Mouse (Mus musculus) 3134 (cell line): ENCODE measurements around the gene Bbox1.

Experiments
- DNase-seq: peaks from one replicate; pipeline ENCODE4 v3.0.0-alpha.2; 2011; ENCODE audit warnings: low spot score; ENCODE audit not compliant: insufficient read length; ENCODE audit errors: extremely low read depth

Bbox1 gene

GRCm38 (mm10) chr2:110314509-110315155 is at the start of gene Bbox1:
Gene Bbox1 (minus strand): TSS chr2:110314560.
- DNase-seq: no peak

GRCm38 (mm10) chr2:110363855-110364254 is 49.5 kb upstream of the Bbox1 start:
- DNase-seq: no peak

DNA sequence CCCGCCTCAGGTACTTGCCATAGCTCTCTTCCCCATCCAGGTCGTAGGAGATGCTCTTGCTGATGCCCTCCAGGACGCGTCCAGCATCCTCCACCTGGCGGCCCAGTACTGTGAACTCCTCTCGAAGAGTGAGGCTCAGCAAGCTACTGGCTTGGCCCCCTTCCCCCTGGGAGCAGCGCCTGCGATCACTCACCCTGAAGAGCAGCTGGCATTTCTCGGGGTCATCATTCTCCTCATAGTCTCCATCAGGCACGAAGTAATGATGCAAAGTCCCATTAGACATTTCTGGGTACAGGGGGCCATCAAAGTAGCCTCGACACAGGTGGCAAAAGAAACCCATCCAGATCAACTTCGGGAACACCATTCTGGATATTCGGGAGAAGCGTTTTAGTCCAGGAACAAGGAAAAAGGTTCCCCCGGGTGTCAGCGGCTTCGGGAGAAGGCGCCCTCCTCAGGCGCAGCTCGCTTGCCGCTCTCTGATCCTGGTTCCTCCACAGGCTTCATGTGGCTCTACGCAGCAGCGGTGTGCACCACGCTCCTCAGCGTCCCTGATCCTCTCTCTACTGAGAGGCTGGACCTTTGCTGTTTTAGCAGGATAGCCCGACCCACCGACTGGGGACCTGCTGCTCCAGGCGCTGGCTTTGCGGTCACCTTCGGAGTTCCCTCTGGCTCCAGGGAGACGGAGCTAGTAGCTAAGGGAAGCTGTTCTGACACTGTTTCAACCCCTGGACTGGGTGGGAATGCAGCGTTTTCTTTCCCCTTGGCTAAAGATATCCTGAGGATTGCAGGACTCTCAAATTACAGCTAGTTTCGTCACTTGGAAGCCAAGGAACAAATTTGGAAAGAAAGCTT is 48.3 kb upstream of the Bbox1 start, which contains the start of gene Fibin:
Fibin (minus strand) TSS at position 752 of the 852 bp plus-strand sequence.
- no peak for DNase-seq

DNA sequence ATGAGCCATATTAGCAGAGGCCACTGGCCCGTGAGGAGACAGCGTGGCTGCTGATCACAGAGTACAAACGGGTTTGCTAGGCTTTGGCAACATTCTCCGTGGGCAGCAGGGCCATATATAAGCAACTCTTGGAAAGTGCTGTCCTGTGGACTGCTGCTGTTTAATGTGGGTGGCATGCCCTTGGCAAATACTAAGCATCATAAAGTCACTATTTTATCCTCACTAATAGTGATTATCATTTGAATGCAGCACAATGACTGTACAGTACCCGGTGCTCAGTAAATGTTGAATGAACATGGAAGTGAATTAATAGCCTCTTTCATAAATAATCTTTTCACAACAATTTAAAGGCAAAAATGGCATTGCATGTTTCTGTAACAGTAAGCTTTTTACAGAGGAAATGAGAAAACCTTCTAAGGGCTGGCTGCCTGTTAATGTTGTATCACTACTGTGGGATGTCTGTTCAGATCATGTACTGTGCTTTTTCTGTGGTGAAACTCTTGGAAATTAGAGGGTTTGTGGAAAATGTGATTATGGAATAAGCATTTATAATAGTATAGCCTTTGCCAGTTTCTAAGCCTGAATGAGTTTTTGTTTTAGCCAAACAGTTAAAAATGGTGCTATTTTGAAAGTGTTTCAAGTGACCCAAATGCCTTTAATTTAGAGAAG is 39.1 kb upstream of the Bbox1 start:
- DNase-seq: no peak

DNA sequence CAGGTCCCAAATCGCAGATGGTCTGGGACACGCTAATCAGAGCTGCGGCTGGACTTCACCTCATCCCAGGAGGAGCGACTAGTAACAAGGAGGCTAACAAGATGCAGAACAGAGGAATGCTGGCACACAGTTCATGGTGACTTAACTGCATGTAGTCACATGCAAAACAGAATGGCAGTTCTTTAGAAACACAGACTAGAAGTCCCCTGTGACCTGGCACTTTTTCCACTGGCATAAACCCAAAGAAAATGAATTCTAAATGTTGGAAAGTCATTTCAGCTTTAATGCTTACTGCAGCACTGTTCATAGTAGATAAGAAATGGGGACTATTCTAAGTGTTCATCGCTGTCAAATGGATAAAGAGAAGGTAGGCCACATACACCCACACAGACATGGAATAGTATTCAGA is 37.5 kb upstream of the Bbox1 start:
- DNase-seq: no peak

DNA sequence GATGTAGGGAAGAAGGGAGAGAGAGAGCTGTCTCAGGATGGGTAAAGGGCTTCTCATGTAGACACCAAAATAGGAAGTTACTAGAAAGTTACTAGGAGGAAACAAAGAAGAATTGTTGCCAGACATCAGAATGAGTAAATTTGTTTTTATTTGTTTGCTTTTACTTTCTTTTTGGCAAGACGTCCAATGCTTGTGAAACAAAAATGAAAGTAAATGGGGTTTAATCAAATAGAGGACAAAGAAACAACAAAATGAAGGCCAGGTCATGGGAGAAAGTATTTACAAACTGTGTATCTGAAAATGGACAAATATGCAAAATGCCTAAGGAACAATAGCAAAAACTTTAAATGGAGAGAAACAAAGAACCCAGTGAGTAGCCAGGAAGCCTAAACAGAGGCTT is 37.0 kb upstream of the Bbox1 start:
- DNase-seq: no peak

DNA sequence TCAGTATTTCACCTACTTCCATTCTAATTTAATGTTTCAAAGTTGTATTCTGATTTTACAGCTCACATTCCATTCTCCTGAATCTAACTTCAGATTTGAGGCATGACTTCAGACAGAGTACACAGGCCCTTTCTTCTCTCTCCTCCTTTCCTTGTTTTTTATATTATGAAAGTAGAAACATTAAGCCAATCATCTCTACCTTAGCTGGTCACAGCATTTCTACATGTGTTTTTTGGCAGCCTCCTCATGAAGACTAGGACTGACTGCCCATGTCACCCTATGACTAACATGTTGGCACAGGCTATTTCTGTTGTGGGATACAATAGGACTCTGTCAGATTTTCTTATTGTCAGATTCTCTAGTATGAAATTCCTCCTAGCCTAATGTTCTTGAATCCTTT is 14.6 kb upstream of the Bbox1 start:
- DNase-seq: no peak

DNA sequence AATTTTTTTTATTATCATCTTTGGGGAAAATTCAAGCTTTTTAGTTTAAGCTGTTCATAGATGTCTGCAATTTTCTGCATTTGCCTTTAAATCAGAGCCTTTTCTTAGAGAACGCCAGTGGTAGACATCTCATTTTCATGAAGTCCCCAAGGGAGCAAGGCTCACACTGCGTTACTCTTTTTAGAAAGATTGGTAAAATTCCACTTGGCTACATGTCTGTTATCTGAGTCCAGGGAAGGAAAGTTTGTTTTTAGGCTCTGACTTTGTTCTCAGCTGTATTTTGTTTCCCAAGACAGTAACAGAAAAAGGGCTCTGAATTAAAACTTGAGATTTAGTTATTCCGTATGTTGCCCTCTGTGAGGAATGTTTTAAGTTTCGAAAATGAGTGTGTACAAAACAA is 5.6 kb upstream of the Bbox1 start:
- no peak for DNase-seq

GRCm38 (mm10) chr2:110319266-110319665 is 4.9 kb upstream of the Bbox1 start:
- no peak for DNase-seq

GRCm38 (mm10) chr2:110318719-110319118 is 4.4 kb upstream of the Bbox1 start:
- DNase-seq: no peak

DNA sequence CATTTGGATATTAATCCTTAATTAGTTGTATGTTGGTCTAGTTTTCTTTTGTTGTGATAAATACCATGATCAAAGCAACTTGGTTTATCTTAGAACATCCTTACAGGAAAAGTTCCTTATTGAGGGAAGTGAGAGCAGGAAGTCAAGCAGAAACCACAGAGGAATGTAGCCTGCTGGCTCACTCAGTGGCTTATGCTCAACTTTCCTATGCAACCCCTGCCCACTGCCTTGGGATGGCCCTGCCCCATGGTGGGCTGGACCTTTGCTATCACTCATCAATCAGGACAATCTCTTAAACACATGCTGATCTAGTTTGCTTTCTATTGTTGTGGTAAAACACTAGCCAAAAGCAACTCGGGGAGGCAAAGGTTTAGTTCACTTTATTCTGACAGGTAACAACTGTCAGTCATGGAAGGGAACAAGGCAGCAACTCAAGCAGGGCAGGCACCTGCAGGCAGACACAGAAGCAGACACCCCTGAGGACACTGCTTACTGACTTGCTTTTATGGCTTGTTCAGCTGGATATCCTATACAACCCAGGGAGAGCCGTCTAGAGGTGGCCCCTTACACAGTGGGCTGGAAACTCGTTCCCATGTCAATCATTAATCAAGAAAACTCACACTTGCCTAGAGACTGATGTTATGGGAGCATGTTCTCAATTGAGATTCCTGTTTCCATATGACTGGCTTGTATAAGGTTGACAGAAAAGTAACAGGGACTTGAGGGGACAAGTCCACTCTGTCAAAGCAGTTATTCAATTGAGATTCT is 1.9 kb upstream of the Bbox1 start:
- no peak for DNase-seq

GRCm38 (mm10) chr2:110314074-110314473 is 286 bp downstream of the Bbox1 start:
- DNase-seq: no peak

- no peak for DNase-seq
These were observed 995 bp downstream of the Bbox1 start for GRCm38 (mm10) chr2:110313305-110313824.

DNA sequence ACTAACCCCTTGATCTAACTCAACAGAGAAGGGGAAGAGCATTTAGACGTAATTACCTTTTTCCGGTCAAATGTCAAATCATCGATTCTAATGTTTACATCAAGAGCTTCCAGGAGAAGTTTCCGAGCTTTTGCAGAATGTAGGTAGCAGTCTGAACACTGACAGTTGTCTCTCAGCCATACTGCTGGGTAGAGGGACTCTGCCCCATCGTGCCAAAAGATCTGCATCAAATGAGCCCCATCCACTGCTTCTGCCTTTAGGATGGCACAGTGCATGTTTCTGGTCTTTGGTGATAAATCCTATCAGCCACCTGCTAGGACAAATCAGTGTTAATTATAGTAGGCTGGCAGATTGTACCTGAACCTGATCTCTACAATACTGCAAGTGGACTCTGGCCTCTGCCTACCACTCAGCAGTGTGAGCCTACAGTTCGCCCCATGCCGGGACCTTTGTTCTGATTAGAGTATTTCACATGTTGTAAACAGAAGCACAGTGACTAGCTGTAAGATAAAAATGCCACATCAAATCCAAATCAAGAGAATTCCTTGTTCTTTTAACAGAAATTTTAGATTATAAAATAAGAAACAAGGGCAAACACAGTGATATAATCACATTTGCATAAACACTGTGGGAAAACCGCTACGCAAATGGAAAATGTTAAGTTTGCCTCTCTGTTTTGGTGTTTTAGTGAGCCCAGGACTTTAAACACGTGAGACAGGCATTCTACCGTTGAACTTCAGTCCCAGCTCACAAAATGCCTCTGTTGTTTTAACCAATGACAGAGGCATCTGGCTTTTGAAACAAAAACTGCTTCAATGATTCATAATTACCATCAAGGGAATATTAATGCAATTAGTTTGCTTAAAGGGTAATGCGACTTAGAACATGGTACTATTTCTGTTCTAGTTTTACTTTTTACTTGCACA is 8.7 kb downstream of the Bbox1 start:
- no peak for DNase-seq

GRCm38 (mm10) chr2:110302261-110302660 is 12.1 kb downstream of the Bbox1 start:
- no peak for DNase-seq

DNA sequence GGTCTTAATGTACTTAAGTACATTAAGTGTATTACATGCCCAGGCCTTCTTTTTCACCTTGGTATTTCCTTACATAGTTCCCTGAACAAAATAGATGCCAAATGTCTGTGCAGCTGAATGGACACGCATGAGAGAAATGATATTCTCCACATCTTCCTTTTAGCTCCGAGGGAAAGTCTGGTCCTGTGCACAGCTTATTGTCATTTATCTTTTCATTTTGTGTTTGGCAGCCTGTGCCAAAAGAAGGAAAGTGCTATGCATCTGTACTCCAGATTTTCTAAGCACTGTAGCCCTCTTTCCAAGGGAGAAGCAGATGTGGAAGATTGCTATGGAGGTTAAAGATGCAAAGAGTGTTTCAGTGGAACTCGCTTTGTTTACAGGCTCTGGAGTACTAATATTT is 13.0 kb downstream of the Bbox1 start:
- no peak for DNase-seq

DNA sequence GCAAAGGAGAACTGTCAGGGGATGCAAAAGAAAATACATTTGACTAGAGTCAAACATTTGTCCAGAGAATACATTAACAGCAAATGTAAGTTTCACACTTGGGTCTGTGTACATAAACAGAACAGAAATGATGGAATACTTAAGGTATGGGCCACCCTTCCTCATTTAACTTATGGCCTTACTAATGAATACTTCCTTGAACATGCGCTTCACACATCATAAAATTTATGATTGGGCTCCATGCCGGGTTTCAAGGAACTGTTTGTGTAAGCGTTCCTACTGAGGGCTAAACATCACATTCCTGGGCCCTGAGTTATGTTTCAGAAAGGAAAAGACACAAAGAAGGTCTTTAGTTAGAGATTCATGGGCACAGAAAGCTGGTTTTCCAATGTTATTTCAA is 19.4 kb downstream of the Bbox1 start:
- DNase-seq: no peak

- DNase-seq: no peak
These were observed 26.4 kb downstream of the Bbox1 start for GRCm38 (mm10) chr2:110287959-110288358.

GRCm38 (mm10) chr2:110285829-110286504 is 28.4 kb downstream of the Bbox1 start:
- DNase-seq: no peak
